Mouse (Mus musculus) urinary bladder, postnatal 36 days (tissue): Measurements from ENCODE around the gene Gss.

ENCODE experiments used
- DNase-seq, 2 experiments: peaks; one replicate each; pipeline ENCODE4 v3.0.0; 2022; ENCODE audit warnings: low spot score in 2 of 2, mixed read lengths in 1 of 2

Gene Gss

GRCm38 (mm10) chr2:155517455-155518423 is 74.9 kb downstream of the Gss start, which contains the start of the genes Acss2 and Ggt7:
Gene Acss2, plus strand, starts transcription at chr2:155517948.
Gene Ggt7, minus strand, starts transcription at chr2:155518237.
- peak; percentile 99 for DNase-seq

GRCm38 (mm10) chr2:155515941-155516340 is 76.7 kb downstream of the Gss start:
- peak; percentile 61 to 64 for DNase-seq

- DNase-seq: peak in 1 of 2 experiments; percentile 56
These were observed 77.9 kb downstream of the Gss start for GRCm38 (mm10) chr2:155514666-155515065.

GRCm38 (mm10) chr2:155513543-155513942 is 79.1 kb downstream of the Gss start:
- no peak for DNase-seq
